Mouse (Mus musculus): ENCODE data around the gene Myo3b. TPM values are rescaled to one million over a fixed set of nuclear protein-coding genes. Genes with fewer than 3 reads are reported as not detected.

Myo3b gene
- polyA plus RNA-seq, 1 experiment from 2014 or later = not detected

DNA sequence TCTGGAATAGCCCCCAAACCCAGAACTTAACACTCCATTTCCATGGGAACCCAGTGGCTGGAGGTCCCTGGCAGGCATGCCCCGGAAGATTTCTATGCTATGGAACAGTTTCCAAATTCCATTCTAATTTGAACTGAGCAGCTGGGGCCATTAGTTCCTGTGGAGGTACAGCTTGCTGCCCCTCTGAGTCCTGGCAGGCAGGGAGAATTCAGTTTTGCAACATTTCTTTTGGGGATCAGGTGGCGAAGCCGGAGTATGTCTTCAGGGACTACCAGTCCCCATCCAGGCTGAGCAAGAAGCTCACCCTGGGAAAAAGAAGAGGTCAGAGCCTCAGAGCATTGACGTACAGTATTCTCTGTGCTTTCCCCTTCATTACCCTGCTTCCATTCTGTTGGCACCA, 94.4 kb downstream of the Myo3b start:
- WGBS (ENCODE audit: insufficient replicate concordance) = 69% methylated on average over 4 of the region's 4 CpGs

DNA sequence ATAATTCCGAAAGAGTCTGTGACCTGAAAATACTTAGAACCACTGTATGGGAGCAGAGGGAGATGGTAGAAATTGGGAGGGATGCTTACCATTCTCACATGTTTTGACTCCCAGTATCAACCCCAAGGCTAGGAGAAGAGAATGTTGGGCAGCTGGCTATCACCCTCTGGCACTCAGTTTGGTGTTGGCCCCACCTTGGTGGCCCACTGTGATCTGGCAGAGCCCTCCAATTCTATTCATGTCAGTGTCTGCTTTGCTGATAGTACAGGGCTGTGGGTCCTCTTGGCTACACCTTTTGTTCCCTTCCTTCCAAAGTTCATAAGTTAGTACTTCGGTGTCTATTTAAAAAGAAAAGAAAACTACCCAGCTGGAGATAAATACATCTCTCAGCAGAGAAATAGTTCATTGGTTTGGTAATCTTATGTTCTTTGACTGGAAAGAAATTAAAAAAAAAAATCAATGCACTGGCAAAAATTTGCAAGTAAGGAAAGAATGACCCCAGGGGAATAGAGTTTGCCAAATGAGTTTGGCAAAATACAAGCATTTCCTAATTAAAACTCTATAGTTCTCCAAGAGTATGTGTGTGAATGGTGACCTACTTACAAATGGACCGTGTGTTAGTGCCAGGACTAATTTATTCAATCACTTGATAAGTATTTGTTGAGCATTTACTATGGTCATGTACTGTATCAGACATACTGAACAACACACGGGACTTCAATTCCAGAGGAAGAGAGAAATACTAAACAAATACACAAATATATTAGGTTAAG, 98.5 kb downstream of the Myo3b start:
- H3K27me3 ChIP-seq = peaks cover 5% of the 10 kb centered on the region; the same call in 1 of the 2 replicates
- no peaks in the 10 kb centered on the region for H3K4me1 ChIP-seq (replicated peaks)
- H3K4me3 ChIP-seq (replicated peaks) = no peak overlapping the region
- H3K9ac ChIP-seq = no peak overlapping the region
- no peak overlapping the region for H3K27ac ChIP-seq
- H3K9me3 ChIP-seq (replicated peaks) = no peaks in the 10 kb centered on the region
- H3K4me2 ChIP-seq = no peak overlapping the region
- DNase-seq = no peak
- ATAC-seq (ENCODE audit: low read depth) = no peak
- 63% methylated on average over 4 of the region's 4 CpGs for WGBS (ENCODE audit: insufficient replicate concordance)
- H3K36me3 ChIP-seq = no peaks in the 10 kb centered on the region

More for the DNA sequence above, 94.4 kb downstream of the Myo3b start:
- Histone ChIP-seq H3K9ac (no peak overlapping the region), H3K4me3 (replicated peaks) (no peak overlapping the region), H3K27ac (no peak overlapping the region), H3K27me3 (peaks cover 22% of the 10 kb centered on the region), H3K9me3 (replicated peaks) (no peaks in the 10 kb centered on the region), H3K36me3 (no peaks in the 10 kb centered on the region), H3K4me1 (replicated peaks) (no peaks in the 10 kb centered on the region), H3K4me2 (no peak overlapping the region)
- ATAC-seq (ENCODE audit: low read depth) = no peak
- DNase-seq = no peak

DNA sequence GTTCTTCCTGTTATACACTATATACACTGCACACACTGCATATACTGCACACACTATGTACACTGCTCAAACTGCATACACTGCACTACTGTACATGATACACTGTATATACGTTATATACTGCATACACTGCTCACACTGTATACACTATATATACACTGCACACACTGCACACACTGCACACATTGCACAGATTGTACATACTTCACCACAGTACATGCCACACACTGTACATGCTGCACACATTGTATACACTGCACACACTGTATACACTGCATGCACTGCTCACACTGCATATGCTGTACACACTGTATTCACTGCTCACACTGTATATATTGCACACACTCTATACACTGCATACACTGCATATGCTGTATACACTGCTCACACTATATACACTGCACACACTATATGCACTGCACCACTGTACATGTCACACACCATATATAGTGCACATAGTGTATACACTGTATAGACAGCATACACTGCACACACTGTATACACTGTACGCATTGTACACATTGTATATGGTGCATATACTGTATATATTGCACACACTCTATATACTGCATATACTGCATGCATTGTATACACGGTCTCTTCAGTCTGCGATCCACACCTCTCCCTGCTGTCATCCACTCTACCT, 104.7 kb downstream of the Myo3b start:
- no peaks in the 10 kb centered on the region for H3K9me3 ChIP-seq (replicated peaks)
- H3K36me3 ChIP-seq = no peaks in the 10 kb centered on the region
- WGBS (ENCODE audit: insufficient replicate concordance) = 79% methylated on average over 4 of the region's 4 CpGs
- H3K4me2 ChIP-seq = no peak overlapping the region
- H3K27ac ChIP-seq = no peak overlapping the region
- ATAC-seq (ENCODE audit: low read depth) (no peak), DNase-seq (no peak)
- no peaks in the 10 kb centered on the region for H3K27me3 ChIP-seq
- no peak overlapping the region for H3K9ac ChIP-seq
- no peak overlapping the region for H3K4me3 ChIP-seq (replicated peaks)
- no peaks in the 10 kb centered on the region for H3K4me1 ChIP-seq (replicated peaks)

DNA sequence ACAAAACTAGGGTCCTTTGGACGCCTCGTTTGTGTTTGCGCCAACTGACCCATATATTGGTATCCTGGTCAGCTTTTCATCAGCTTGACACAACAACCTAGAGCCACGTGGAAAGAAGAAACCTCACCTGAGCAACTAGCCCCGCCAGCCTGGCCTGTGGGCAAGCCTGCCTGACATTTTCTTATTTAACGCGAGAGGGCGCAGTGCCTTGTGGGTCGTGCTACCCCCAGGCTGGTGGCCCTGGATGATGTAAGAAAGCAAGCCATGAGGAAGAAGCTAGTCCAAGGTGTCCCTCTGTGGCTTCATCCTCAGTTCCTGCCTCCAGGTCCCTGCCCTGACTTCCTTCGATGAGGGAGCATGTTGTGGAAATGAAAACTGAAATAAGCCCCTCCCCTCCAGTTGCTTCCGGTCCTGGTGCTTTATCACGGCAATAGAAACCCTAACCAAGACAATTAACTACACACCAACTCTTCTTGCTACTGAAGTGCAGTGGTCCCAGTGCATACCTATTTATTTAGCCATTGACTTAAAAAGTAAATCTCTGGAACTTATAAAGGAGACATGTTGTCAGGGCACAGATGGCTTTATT, 108.2 kb downstream of the Myo3b start:
- DNase-seq (no peak), ATAC-seq (ENCODE audit: low read depth) (no peak)
- 39% methylated on average over 12 of the region's 12 CpGs for WGBS (ENCODE audit: insufficient replicate concordance)
- Histone ChIP-seq H3K9ac (no peak overlapping the region), H3K9me3 (replicated peaks) (no peaks in the 10 kb centered on the region), H3K27me3 (no peaks in the 10 kb centered on the region), H3K4me2 (no peak overlapping the region), H3K4me3 (replicated peaks) (no peak overlapping the region), H3K27ac (no peak overlapping the region), H3K36me3 (no peaks in the 10 kb centered on the region), H3K4me1 (replicated peaks) (no peaks in the 10 kb centered on the region)

DNA sequence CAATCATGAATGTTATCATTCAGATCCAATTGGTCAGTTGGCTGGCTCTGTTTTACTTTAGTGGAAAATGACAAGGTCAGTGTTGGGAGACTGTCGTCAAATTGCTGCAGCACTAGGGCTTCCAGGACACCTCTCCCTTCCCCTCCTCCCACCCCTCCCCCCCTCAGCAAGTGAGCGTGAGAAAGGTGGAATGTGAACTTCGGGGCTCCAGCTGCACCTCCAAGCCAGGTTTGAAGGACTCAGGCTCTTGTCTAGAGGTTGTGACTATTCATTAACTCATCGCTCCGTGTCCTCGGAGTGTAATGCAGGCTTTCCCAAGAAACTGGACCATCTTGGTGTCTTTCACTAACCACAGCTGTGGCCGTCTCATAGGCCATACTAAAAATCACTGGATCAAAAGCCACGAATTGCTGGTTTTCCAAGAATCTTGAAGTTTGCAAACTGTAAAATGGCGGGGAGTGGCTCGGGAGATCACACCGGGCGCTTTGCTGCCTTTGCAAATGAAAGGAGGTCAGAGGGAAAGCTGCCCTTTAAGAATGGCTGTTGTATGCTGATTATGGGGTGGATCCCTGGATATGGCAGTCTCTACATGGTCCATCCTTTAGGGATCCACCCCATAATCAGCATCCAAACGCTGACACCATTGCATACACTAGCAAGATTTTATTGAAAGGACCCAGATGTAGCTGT, 110.0 kb downstream of the Myo3b start:
- WGBS (ENCODE audit: insufficient replicate concordance) = 62% methylated on average over 13 of the region's 13 CpGs
- no peaks in the 10 kb centered on the region for H3K4me1 ChIP-seq (replicated peaks)
- DNase-seq = no peak
- ATAC-seq (ENCODE audit: low read depth) = no peak
- no peaks in the 10 kb centered on the region for H3K9me3 ChIP-seq (replicated peaks)
- no peak overlapping the region for H3K4me3 ChIP-seq (replicated peaks)
- H3K36me3 ChIP-seq = no peaks in the 10 kb centered on the region
- no peak overlapping the region for H3K27ac ChIP-seq
- H3K27me3 ChIP-seq = no peaks in the 10 kb centered on the region
- H3K9ac ChIP-seq = no peak overlapping the region
- no peak overlapping the region for H3K4me2 ChIP-seq

DNA sequence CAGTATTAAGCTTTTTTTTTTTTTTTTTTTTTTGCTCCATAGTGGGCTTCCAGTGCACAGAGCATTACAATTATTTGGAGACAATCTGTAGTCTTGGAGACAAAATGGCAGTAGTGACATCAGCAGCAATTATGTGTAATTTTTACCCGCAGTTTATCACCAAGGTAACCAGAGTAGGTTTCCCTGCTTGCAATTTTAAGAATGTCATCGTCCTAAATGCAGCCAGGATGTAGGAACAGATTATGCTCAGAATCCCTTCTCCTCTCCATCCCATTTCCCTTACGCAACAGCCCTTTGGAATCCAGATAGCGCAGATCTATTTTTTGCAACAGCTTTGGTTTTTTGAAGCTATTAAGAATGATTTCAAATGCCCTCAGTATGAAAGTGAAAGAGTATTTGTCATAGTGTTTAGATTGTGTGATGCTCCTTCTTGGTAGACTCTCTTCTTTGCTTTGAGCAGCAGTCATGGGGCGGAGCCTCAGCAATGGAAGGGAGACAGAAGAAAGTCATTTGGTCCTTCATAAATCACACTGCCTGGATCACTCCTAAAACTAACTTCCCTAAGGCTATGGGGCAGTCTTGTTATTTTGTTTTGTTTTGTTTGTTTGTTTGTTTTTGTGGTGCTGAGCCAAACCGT, 111.6 kb downstream of the Myo3b start:
- DNase-seq (no peak), ATAC-seq (ENCODE audit: low read depth) (no peak)
- Histone ChIP-seq H3K9me3 (replicated peaks) (no peaks in the 10 kb centered on the region), H3K4me2 (no peak overlapping the region), H3K4me1 (replicated peaks) (no peaks in the 10 kb centered on the region), H3K27ac (no peak overlapping the region), H3K36me3 (no peaks in the 10 kb centered on the region), H3K27me3 (no peaks in the 10 kb centered on the region), H3K4me3 (replicated peaks) (no peak overlapping the region), H3K9ac (no peak overlapping the region)
- 73% methylated on average over 6 of the region's 6 CpGs for WGBS (ENCODE audit: insufficient replicate concordance)

DNA sequence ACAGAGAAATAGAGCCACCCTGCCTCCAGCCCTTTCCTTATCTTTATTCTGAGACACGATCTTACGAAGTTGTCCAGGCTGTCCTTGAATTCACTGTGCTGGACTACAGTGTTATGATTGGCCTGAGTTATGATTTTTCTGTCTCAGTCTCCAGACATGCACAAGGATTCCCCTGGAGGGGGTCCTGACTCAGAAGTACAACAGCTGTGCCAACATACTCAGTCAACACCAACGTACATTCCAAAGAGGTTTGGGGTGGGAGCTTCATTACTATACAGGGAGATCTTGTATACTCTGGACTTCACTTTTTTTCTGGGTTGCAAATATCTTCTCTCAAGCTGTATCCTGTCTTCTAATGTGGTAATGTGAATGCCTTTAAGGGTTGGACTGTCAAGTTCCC, 113.0 kb downstream of the Myo3b start:
- Histone ChIP-seq H3K4me1 (replicated peaks) (no peaks in the 10 kb centered on the region), H3K9me3 (replicated peaks) (no peaks in the 10 kb centered on the region), H3K36me3 (no peaks in the 10 kb centered on the region), H3K9ac (no peak overlapping the region), H3K27ac (no peak overlapping the region), H3K27me3 (no peaks in the 10 kb centered on the region), H3K4me2 (no peak overlapping the region), H3K4me3 (replicated peaks) (no peak overlapping the region)
- 75% methylated on average over 3 of the region's 3 CpGs for WGBS (ENCODE audit: insufficient replicate concordance)
- DNase-seq (no peak), ATAC-seq (ENCODE audit: low read depth) (no peak)

DNA sequence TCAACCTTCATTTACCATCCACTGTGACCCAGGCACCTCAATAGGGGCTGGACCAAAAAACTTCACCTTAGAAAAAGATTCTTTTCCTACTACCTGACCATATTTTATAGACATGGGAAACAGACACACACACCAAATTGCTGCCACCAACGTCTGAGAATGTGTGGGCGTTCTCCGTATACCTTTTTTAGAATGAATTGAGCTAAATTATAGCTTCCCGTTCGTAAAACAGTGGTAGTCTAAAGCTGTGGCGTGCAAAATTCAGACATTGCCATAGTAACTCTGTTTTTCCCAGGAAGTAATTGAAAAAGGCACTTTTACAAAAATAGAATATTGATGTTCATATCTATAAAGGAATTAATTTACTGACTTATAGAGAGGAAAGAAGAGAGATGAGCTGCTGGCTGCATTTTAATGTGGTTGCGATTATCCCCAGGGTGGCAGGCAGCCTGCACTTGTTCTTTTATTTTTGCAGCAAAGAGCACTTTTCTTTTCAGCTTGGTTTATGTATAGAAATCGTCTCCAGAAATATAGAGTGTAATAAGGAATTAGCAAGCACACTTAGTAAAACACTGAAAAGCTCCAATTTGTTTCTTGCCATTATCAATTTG, 116.4 kb downstream of the Myo3b start:
- DNase-seq (no peak), ATAC-seq (ENCODE audit: low read depth) (no peak)
- no peaks in the 10 kb centered on the region for H3K27me3 ChIP-seq
- WGBS (ENCODE audit: insufficient replicate concordance) = 72% methylated on average over 8 of the region's 8 CpGs
- no peaks in the 10 kb centered on the region for H3K9me3 ChIP-seq (replicated peaks)
- H3K4me2 ChIP-seq = no peak overlapping the region
- no peak overlapping the region for H3K27ac ChIP-seq
- H3K4me1 ChIP-seq (replicated peaks) = no peaks in the 10 kb centered on the region
- no peaks in the 10 kb centered on the region for H3K36me3 ChIP-seq
- no peak overlapping the region for H3K4me3 ChIP-seq (replicated peaks)
- H3K9ac ChIP-seq = no peak overlapping the region

DNA sequence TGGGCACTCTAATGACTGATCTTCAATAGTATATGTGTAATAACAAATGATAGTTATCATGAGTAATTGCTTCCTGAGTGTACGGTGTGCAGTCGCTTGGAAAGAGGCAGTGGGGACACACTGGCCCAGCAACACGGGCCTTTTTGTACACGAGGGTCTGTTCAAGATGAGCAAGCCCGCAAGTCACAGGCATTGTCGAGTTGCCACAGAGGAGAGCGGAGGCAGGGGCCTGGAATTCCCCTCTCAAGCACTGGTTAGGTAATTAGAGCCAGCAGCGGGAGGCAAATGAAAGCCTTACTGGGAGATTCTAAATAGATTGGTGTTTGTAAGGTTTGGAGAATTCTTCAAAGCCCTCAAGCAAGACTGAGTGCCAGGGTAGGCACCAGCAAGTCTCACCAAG, 120.6 kb downstream of the Myo3b start:
- Histone ChIP-seq H3K27me3 (no peaks in the 10 kb centered on the region), H3K9me3 (replicated peaks) (no peaks in the 10 kb centered on the region), H3K4me2 (no peak overlapping the region), H3K4me1 (replicated peaks) (no peaks in the 10 kb centered on the region), H3K9ac (no peak overlapping the region), H3K4me3 (replicated peaks) (no peak overlapping the region), H3K27ac (no peak overlapping the region), H3K36me3 (no peaks in the 10 kb centered on the region)
- ATAC-seq (ENCODE audit: low read depth) (no peak), DNase-seq (no peak)
- 41% methylated on average over 8 of the region's 8 CpGs for WGBS (ENCODE audit: insufficient replicate concordance)

DNA sequence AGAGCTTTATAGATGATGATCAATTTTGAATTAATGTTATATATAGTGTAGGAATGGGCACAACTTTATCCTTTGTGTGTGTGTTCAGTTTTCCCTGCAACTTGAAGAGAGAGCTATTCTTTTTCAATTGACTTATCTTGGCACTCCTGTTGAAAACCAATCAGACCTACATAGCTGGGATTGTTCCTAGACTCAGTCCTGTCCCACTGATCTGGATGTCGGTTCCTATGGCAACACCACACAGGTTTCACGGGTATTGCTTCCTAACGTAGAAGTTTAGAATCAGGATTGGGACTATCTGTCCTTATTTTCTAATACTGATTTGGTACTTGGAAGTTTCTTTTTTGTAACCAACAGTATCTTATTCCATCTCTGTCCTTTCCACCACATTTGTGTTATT, 127.3 kb downstream of the Myo3b start:
- no peak for ATAC-seq (ENCODE audit: low read depth)
- H3K36me3 ChIP-seq = no peaks in the 10 kb centered on the region
- H3K4me3 ChIP-seq (replicated peaks) = no peak overlapping the region

More for the DNA sequence above, 127.3 kb downstream of the Myo3b start:
- 60% methylated on average over 3 of the region's 3 CpGs for WGBS (ENCODE audit: insufficient replicate concordance)
- H3K9me3 ChIP-seq (replicated peaks) = no peaks in the 10 kb centered on the region
- no peak overlapping the region for H3K27ac ChIP-seq
- no peaks in the 10 kb centered on the region for H3K4me1 ChIP-seq (replicated peaks)
- no peak overlapping the region for H3K4me2 ChIP-seq
- H3K27me3 ChIP-seq = no peaks in the 10 kb centered on the region
- H3K9ac ChIP-seq = no peak overlapping the region
- DNase-seq = no peak

Data from liver, embryonic 13.5 days (tissue).